Mouse (Mus musculus) v-Abl transformed pro-B cells (cell line): Measurements from ENCODE around the gene Vmn1r75.

ENCODE experiments used
- in situ Hi-C, 2 experiments: fragments of 400-800 bp; cut with MboI; formaldehyde crosslinking; loops; one replicate each; pipeline ENCODE4 v1.15.1; 2025; ENCODE audit not compliant: unreplicated experiment in 2 of 2

Gene Vmn1r75

GRCm38 (mm10) chr7:11874330-11874729, at the start of gene Vmn1r75:
TSS of gene Vmn1r75 (plus strand) at chr7:11874630.
- in situ Hi-C loops: no loop called here

- in situ Hi-C loops: no loop called here
These were observed 40.8 kb upstream of the Vmn1r75 start, which contains the start of gene Vmn1r74 for GRCm38 (mm10) chr7:11833680-11834079. TSS of gene Vmn1r74 (plus strand) at chr7:11833980.
